Mouse (Mus musculus) kidney, embryonic 15.5 days (tissue): Measurements from ENCODE around the gene Wnt7b. TPM values are rescaled to one million over a fixed set of nuclear protein-coding genes. Genes with fewer than 3 reads are reported as not detected.

ENCODE experiments used
- ATAC-seq: fragments of 200-750 bp; cut with Nextera tagmentation; replicated peaks from 2 replicates; pipeline ENCODE4 v1.8.0; 2017; ENCODE audit warnings: moderate TSS enrichment; ENCODE audit not compliant: low FRiP score
- H3K27ac ChIP-seq: fragments of 300-500 bp; sonication (generic); 2 replicates; pipeline ENCODE4 v1.5.1; 2015; ENCODE audit warnings: mild to moderate bottlenecking, inconsistent platforms
- H3K27me3 ChIP-seq: fragments of 300-500 bp; sonication (generic); 2 replicates; pipeline ENCODE4 v1.6.1; 2015; ENCODE audit warnings: inconsistent platforms
- H3K36me3 ChIP-seq: fragments of 300-500 bp; sonication (generic); 2 replicates; pipeline ENCODE4 v1.6.1; 2015; ENCODE audit warnings: inconsistent platforms
- H3K4me1 ChIP-seq: fragments of 300-500 bp; sonication (generic); 2 replicates; pipeline ENCODE4 v1.6.1; 2015; ENCODE audit warnings: inconsistent platforms
- H3K4me2 ChIP-seq: fragments of 300-500 bp; sonication (generic); 2 replicates; pipeline ENCODE4 v1.6.1; 2015; ENCODE audit warnings: moderate library complexity, mild to moderate bottlenecking, inconsistent platforms
- H3K4me3 ChIP-seq: fragments of 300-500 bp; sonication (generic); replicated peaks from 2 replicates; pipeline ENCODE4 v1.5.1; 2015; ENCODE audit warnings: mild to moderate bottlenecking, inconsistent platforms
- H3K9ac ChIP-seq: fragments of 300-500 bp; sonication (generic); 2 replicates; pipeline ENCODE4 v1.6.1; 2015; ENCODE audit warnings: mild to moderate bottlenecking, inconsistent platforms
- H3K9me3 ChIP-seq: fragments of 300-500 bp; sonication (generic); replicated peaks from 2 replicates; pipeline ENCODE4 v1.6.1; 2016; ENCODE audit warnings: inconsistent platforms
- WGBS: fragments of 180-500 bp; shearing (Covaris S2); methylation state at CpG from one replicate; pipeline ENCODE4 v1.1.7; 2015; ENCODE audit warnings: mixed read lengths; 5-methylcytosine and 5-hydroxymethylcytosine counted together
- polyA plus RNA-seq: library from polyadenylated mRNA; unstranded; fragments of >200 nt; fragmentation: Nextera tagmentation; extraction: Ambion mirVana; gene quantifications from 2 replicates; pipeline ENCODE4 v1.2.1, GENCODE M21; 2015

Wnt7b gene
- polyA plus RNA-seq, 1 experiment from 2014 or later: 16.8 TPM

DNA sequence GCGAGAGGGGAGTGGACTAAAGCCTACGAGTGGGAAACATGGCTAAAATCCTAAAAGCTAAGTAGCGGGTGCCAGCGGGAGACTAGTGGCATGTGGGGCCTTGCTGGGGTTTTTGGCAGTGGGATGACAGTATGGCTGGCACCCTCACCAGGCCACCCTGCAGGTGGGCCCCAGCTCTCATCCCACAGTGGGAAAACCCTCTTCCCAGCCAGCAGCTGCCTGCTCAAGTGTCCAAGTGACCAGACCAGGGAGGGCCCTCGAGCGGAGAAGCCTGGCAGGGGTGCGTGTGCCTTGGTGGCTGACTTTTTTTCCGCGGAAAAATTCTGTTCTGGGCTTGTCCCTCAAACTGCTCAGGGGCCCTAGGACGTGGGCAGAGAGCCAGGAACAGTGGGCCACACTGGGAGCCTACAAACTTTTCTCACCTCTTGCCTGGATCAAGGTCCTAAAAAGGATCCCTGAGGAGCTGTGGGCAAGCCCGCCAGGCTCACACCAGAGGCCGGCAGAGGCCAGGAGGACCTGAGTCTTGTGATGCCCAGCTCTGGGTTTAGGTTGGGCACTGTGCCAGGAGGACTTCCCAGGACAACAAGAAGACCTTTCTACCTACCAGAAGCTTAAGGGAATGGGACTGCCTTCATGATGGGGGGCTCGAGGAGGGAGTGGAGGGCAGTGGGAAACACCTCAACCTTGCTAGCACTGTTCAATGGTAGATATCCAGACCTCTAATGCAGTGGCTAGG, 18.1 kb downstream of the Wnt7b start:
- Histone ChIP-seq H3K27ac (no peak overlapping the region), H3K27me3 (no peaks in the 10 kb centered on the region), H3K4me2 (no peak overlapping the region), H3K36me3 (no peaks in the 10 kb centered on the region), H3K9me3 (no peaks in the 10 kb centered on the region), H3K9ac (no peak overlapping the region), H3K4me3 (no peak overlapping the region), H3K4me1 (peaks cover 25% of the 10 kb centered on the region)
- 74% methylated on average over 13 of the region's 13 CpGs for whole genome bisulfite sequencing
- ATAC-seq: no peak

DNA sequence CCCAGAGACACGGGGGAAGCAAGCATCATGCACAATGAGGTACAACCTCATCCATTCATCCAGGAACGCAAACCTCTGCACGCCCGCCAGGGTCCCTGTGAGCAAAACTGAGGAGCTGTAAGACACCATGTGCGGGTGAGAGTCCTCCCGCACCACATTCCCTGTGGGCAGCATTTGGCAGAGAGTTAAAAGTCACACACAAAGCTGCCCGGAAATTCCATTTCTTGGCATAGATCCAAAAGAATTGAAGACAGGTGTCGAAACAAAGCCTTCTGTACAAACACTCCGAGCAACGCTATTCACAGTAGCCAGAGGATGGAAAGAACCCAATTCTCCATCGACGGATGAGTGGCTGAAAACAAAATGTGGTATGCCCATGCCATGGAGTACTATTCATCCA, 20.3 kb downstream of the Wnt7b start:
- ATAC-seq: no peak
- Histone ChIP-seq H3K4me2 (no peak overlapping the region), H3K27me3 (no peaks in the 10 kb centered on the region), H3K9me3 (no peaks in the 10 kb centered on the region), H3K9ac (no peak overlapping the region), H3K4me1 (peaks cover 13% of the 10 kb centered on the region), H3K36me3 (no peaks in the 10 kb centered on the region), H3K27ac (no peak overlapping the region), H3K4me3 (no peak overlapping the region)
- 89% methylated on average over 12 of the region's 12 CpGs for WGBS

DNA sequence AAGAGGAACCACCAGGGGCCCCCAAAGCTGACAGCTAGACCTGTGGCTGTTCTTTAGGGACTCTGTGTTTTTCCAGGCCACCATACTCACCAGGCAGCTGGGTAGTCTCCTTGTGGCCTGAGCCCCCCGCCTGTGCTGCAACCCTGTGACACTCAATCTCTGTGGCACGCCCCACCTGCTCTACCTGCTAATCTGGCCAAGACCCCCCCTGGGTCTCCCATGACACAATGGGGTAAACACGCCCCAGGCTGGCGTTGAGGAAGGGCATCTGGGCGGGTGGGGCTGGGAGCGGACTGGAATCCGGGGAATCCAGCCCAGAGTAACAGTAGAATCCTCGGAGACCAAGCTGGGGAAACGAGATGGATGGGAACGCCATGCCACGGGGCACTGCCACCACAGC, 21.4 kb downstream of the Wnt7b start:
- no peak overlapping the region for H3K4me2 ChIP-seq
- no peaks in the 10 kb centered on the region for H3K9me3 ChIP-seq
- H3K27ac ChIP-seq: no peak overlapping the region
- 74% methylated on average over 11 of the region's 11 CpGs for WGBS
- no peaks in the 10 kb centered on the region for H3K36me3 ChIP-seq
- ATAC-seq: no peak
- no peak overlapping the region for H3K9ac ChIP-seq
- H3K4me3 ChIP-seq: no peak overlapping the region
- H3K4me1 ChIP-seq: peaks cover 5% of the 10 kb centered on the region; the same call in 1 of the 2 replicates
- no peaks in the 10 kb centered on the region for H3K27me3 ChIP-seq

DNA sequence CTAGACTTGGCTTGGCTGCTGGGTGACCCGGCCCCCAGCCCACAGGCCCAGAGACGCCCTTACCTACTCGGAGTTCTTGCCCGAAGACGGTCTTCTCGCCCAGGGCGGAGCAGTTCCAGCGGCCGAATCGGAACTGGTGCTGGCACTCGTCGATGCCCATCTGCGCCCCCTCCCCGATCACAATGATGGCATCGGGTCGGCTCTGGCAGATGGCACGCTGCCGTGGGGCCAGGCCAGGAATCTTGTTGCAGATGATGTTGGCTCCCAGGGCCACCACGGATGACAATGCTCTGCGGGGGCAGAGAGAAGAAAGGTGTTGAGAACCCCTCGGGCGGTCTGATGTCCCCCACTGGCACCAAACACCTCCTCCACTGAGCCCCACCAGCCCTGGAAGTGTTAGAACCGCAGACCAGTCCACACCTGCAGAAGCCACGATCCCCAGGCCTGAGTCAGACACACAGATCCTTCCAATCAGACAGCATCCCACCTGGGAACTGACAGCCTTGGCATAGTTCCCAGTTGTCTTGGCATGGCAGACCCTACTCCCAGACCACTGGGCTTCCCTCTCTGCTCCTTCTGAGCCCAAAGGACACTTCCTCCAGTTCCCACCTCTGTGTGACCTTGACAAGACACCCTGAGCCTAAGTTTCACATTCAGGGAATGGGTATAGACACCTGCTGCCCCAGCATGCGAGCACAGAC, 23.3 kb downstream of the Wnt7b start:
- H3K4me1 ChIP-seq: peaks cover 5% of the 10 kb centered on the region; the same call in 1 of the 2 replicates
- no peak for ATAC-seq
- H3K9ac ChIP-seq: no peak overlapping the region
- no peak overlapping the region for H3K4me2 ChIP-seq
- H3K36me3 ChIP-seq: no peaks in the 10 kb centered on the region
- H3K9me3 ChIP-seq: no peaks in the 10 kb centered on the region
- H3K27ac ChIP-seq: no peak overlapping the region
- no peaks in the 10 kb centered on the region for H3K27me3 ChIP-seq
- H3K4me3 ChIP-seq: no peak overlapping the region
- 95% methylated on average over 25 of the region's 25 CpGs for WGBS

DNA sequence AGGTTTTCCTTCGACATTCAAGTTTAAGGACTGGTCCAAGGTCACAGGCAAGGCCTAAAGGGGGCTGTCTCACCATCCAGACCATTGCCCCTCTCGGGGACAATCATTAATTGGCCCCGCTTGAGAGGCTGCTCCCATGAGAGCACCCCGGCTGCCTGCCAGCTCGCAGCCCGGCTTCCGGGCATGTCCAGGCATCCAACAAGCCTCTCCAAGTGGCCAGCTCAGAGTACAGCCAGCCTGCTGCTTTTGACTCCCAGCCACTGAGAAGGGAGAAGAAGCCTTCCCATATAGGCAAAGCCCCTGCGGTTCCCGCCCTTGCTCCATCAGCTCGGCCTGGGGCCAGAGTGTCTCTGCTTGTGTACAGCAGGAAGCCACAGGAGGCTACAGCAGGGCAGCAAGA, 26.5 kb downstream of the Wnt7b start:
- H3K27me3 ChIP-seq: no peaks in the 10 kb centered on the region
- 63% methylated on average over 10 of the region's 10 CpGs for WGBS
- no peak; the same call in 1 of the 2 replicates for ATAC-seq

DNA sequence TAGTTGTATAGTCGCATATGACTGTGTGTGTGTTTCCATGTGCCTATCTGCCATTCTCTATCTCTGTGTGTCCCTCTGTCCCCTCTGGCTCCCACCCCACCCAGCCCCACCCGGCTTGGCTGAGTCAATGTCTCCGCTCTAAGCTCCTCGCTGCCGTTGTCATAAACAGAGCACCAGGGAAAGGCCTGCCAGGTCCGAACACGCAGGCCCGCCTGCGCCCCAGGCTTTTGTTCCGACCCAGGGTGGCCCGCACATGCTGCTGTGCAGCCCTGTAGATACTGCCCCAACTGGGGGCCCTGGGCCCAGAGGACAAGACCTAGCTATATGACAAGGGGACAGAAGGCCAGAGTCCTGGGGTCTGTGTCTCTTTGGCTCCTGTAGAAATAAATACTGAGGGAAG, 28.9 kb downstream of the Wnt7b start:
- Histone ChIP-seq H3K4me3 (no peak overlapping the region), H3K4me1 (peaks cover 5% of the 10 kb centered on the region; the same call in 1 of the 2 replicates), H3K27ac (no peak overlapping the region), H3K9me3 (no peaks in the 10 kb centered on the region), H3K4me2 (no peak overlapping the region), H3K27me3 (no peaks in the 10 kb centered on the region), H3K9ac (no peak overlapping the region), H3K36me3 (no peaks in the 10 kb centered on the region)
- no peak for ATAC-seq
- 87% methylated on average over 11 of the region's 11 CpGs for WGBS

More for the DNA sequence above, 26.5 kb downstream of the Wnt7b start:
- Histone ChIP-seq H3K4me2 (no peak overlapping the region), H3K4me3 (no peak overlapping the region), H3K9me3 (no peaks in the 10 kb centered on the region), H3K9ac (no peak overlapping the region), H3K27ac (no peak overlapping the region), H3K36me3 (no peaks in the 10 kb centered on the region), H3K4me1 (peaks cover 5% of the 10 kb centered on the region; the same call in 1 of the 2 replicates)

DNA sequence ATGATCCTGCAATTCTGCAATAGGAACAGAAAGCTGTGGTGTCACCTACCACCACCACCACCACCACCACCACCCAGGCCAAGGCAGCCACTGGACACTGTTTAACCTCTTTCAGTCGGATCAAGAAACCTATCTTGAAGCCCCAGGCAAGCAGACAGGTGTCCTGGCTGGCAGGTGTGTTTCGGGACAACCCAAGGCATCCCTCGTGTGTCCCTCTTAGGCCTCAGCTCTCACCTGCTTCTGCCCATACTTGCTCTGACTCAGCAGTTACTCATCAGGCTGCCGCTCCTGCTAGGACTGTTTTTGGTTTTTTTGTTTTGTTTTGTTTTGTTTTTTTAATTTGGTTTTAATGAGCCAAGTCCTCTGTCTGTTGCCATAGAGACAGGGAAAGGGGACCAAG, 35.8 kb downstream of the Wnt7b start:
- peaks cover 9% of the 10 kb centered on the region; the same call in 1 of the 2 replicates for H3K4me1 ChIP-seq

DNA sequence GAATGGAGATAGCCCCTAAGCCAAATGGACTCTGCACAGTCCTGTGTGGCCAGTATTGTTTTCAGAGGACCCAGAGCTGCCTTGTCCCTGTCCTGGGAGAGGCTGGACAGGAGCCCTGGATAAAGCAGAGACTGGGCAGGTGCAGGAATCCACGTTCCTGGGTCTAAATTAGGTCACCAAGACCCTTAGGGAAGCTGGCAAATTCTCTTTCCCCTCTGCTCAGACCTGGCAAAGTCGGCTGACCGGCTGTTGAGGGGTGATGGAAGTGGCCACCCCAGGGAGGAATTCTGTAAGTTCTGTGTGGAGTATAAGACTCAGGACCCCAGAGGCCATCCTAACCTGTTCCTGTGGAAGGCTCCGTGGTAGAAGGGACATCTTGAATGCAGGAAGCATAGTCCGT, 36.9 kb downstream of the Wnt7b start:
- H3K27ac ChIP-seq: no peak overlapping the region
- no peak overlapping the region for H3K4me2 ChIP-seq
- no peaks in the 10 kb centered on the region for H3K9me3 ChIP-seq
- no peak overlapping the region for H3K4me3 ChIP-seq
- WGBS: 72% methylated on average over 5 of the region's 5 CpGs
- H3K36me3 ChIP-seq: no peaks in the 10 kb centered on the region
- no peak overlapping the region for H3K9ac ChIP-seq
- no peaks in the 10 kb centered on the region for H3K27me3 ChIP-seq
- peaks cover 9% of the 10 kb centered on the region; the same call in 1 of the 2 replicates for H3K4me1 ChIP-seq
- ATAC-seq: no peak

More for the DNA sequence above, 35.8 kb downstream of the Wnt7b start:
- WGBS: 67% methylated on average over 4 of the region's 4 CpGs
- no peak for ATAC-seq
- no peaks in the 10 kb centered on the region for H3K27me3 ChIP-seq
- H3K4me3 ChIP-seq: no peak overlapping the region
- H3K9ac ChIP-seq: no peak overlapping the region
- H3K9me3 ChIP-seq: no peaks in the 10 kb centered on the region
- H3K4me2 ChIP-seq: no peak overlapping the region
- no peaks in the 10 kb centered on the region for H3K36me3 ChIP-seq
- no peak overlapping the region for H3K27ac ChIP-seq

DNA sequence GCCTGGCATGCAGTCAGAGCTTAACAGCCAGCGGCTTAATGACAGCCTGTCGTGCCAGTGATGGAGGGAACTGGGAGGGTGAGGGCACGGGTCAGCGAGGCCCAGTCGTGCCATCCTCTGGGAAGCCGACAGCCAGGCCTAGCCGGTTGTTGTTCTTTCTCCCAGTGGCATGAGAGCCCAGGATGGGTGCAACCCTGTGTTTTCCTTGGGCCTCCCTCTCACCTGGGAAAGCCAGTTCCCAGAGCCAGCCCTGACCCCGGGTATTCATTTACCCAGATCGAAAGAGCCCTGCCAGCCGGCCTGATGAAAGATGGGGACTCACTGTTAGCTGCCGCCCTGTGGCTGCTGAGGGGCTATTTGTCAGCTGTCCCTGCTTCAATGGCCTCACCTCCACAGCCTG, 44.1 kb downstream of the Wnt7b start:
- Histone ChIP-seq H3K4me3 (no peak overlapping the region), H3K27me3 (no peaks in the 10 kb centered on the region), H3K4me2 (no peak overlapping the region), H3K9ac (no peak overlapping the region), H3K4me1 (peaks cover 66% of the 10 kb centered on the region), H3K27ac (peak overlapping the region; percentile 63), H3K9me3 (no peaks in the 10 kb centered on the region), H3K36me3 (no peaks in the 10 kb centered on the region)
- peak; percentile 68 for ATAC-seq
- 26% methylated on average over 11 of the region's 11 CpGs for WGBS

DNA sequence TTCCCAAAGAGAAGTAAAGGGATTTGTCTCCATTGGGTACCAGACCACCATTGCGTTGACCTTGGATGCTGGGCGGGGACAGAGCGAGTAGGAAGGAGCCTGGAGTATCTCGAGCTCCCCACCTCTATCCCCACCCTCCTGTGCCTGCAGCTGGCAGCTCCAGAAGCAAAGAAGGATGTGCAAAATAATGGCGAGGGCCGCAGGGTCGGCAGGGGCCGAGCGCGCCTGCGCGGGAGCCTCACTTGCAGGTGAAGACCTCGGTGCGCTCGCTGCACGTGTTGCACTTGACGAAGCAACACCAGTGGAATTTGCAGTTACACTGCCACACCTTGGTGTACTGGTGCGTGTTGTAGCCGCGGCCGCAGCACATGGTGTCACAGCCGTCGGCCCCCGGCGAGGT, 45.1 kb downstream of the Wnt7b start:
- no peak for ATAC-seq

DNA sequence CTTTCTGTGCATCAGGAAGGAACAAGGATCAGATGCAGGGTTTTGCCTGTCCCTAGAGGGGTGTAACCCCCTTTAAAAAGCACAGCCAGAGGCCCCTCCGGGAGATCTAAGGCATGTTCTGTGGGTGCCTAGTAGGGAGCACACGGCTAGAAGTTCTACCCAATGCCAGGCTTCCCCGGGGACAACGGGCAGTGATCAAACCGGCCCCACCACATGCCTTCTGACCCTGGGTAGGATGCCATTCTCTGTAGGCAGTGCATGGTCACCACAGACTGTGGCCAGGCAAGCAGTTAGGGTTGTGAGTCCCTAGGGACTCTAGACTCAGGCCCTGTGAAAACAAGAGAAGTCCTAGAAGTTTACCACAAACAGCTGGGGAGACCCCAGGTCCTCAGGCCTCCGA, 47.6 kb downstream of the Wnt7b start:
- Histone ChIP-seq H3K9ac (no peak overlapping the region), H3K4me1 (peaks cover 64% of the 10 kb centered on the region), H3K4me2 (no peak overlapping the region), H3K4me3 (no peak overlapping the region), H3K9me3 (no peaks in the 10 kb centered on the region), H3K27me3 (no peaks in the 10 kb centered on the region), H3K27ac (peak overlapping the region; percentile 73), H3K36me3 (no peaks in the 10 kb centered on the region)
- WGBS: 86% methylated on average over 6 of the region's 6 CpGs
- no peak for ATAC-seq

More for the DNA sequence above, 45.1 kb downstream of the Wnt7b start:
- WGBS: 87% methylated on average over 25 of the region's 25 CpGs
- H3K36me3 ChIP-seq: no peaks in the 10 kb centered on the region
- H3K27ac ChIP-seq: peak overlapping the region; percentile 63
- H3K9ac ChIP-seq: no peak overlapping the region
- no peaks in the 10 kb centered on the region for H3K27me3 ChIP-seq
- H3K4me3 ChIP-seq: no peak overlapping the region
- H3K4me2 ChIP-seq: no peak overlapping the region
- H3K9me3 ChIP-seq: no peaks in the 10 kb centered on the region
- peaks cover 61% of the 10 kb centered on the region for H3K4me1 ChIP-seq

DNA sequence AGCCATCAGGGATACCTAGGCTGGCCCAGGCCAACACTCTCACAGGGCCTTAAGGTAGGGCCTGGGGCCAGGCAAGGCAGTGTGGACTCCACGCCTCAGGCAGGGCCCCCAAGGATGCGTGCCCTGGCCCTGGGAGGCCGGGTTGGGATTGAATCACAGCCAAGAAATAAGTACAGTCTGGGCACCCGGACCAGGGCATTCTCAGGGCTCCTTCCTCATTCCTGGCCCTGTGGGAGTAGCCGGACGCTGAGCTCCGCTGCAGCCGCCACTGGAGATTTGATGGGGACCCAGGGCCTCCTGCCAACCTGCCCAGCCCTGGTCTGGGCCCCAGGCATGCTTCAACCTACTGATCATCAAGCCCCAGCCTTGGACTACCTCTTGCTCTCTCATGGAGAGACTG, 48.1 kb downstream of the Wnt7b start:
- no peaks in the 10 kb centered on the region for H3K9me3 ChIP-seq
- no peak overlapping the region for H3K4me3 ChIP-seq
- peaks cover 64% of the 10 kb centered on the region for H3K4me1 ChIP-seq
- no peaks in the 10 kb centered on the region for H3K36me3 ChIP-seq
- no peaks in the 10 kb centered on the region for H3K27me3 ChIP-seq
- ATAC-seq: peak; percentile 31; the same call in 1 of the 2 replicates
- H3K9ac ChIP-seq: 0 out of 2 replicates have a peak overlapping the region, but pooled peaks have one; percentile 10
- 41% methylated on average over 8 of the region's 8 CpGs for WGBS
- peak overlapping the region; percentile 73 for H3K27ac ChIP-seq
- no peak overlapping the region for H3K4me2 ChIP-seq
